Mouse (Mus musculus): Measurements from ENCODE around the gene Slc29a2.

The Slc29a2 gene

GRCm38 (mm10) chr19:5016782-5017181 is 6.9 kb upstream of the Slc29a2 start:
- Histone ChIP-seq H3K27me3 (ENCODE audit: insufficient read depth, low read length) (no peaks in the 10 kb centered on the region), H3K4me1 (replicated peaks; ENCODE audit: low read depth, low read length) (peaks cover 65% of the 10 kb centered on the region)

GRCm38 (mm10) chr19:5017611-5018010 is 6.0 kb upstream of the Slc29a2 start:
- Histone ChIP-seq H3K36me3 (ENCODE audit: insufficient read depth, low read length) (no peaks in the 10 kb centered on the region), H3K4me3 (replicated peaks; ENCODE audit: low read length) (no peak overlapping the region), H3K9me3 (ENCODE audit: low read length) (no peaks in the 10 kb centered on the region), H3K4me1 (replicated peaks; ENCODE audit: low read depth, low read length) (peaks cover 66% of the 10 kb centered on the region), H3K27me3 (ENCODE audit: insufficient read depth, low read length) (no peaks in the 10 kb centered on the region; the same call in 1 of the 2 replicates)
- TF ChIP-seq POU5F1 (IDR thresholded peaks at IDR 0.05; ENCODE audit: borderline replicate concordance, low read length) (no peak), NANOG (IDR thresholded peaks at IDR 0.05; ENCODE audit: borderline replicate concordance, low read length) (no peak), CTCF (conservative IDR thresholded peaks at IDR 0.05; ENCODE audit: low read length) (no peak)

More at GRCm38 (mm10) chr19:5016782-5017181, 6.9 kb upstream of the Slc29a2 start:
- TF ChIP-seq CTCF (conservative IDR thresholded peaks at IDR 0.05; ENCODE audit: low read length), result peak; percentile 68
- no peak for TF ChIP-seq NANOG (IDR thresholded peaks at IDR 0.05; ENCODE audit: borderline replicate concordance, low read length)
- Histone ChIP-seq H3K4me3 (replicated peaks; ENCODE audit: low read length) (peak overlapping the region; percentile 53), H3K9me3 (ENCODE audit: low read length) (no peaks in the 10 kb centered on the region), H3K36me3 (ENCODE audit: insufficient read depth, low read length) (no peaks in the 10 kb centered on the region)

- TF ChIP-seq POU5F1 (IDR thresholded peaks at IDR 0.05; ENCODE audit: borderline replicate concordance, low read length) (no peak), CTCF (conservative IDR thresholded peaks at IDR 0.05; ENCODE audit: low read length) (no peak), NANOG (IDR thresholded peaks at IDR 0.05; ENCODE audit: borderline replicate concordance, low read length) (no peak)
- H3K36me3 ChIP-seq (ENCODE audit: insufficient read depth, low read length), result no peaks in the 10 kb centered on the region
- H3K27me3 ChIP-seq (ENCODE audit: insufficient read depth, low read length), result no peaks in the 10 kb centered on the region; the same call in 1 of the 2 replicates
Observed at GRCm38 (mm10) chr19:5018191-5018590, 5.5 kb upstream of the Slc29a2 start.

GRCm38 (mm10) chr19:5021416-5021815 is 2.2 kb upstream of the Slc29a2 start:
- Histone ChIP-seq H3K27me3 (ENCODE audit: insufficient read depth, low read length) (no peaks in the 10 kb centered on the region; the same call in 1 of the 2 replicates), H3K4me1 (replicated peaks; ENCODE audit: low read depth, low read length) (peaks cover 55% of the 10 kb centered on the region), H3K4me3 (replicated peaks; ENCODE audit: low read length) (no peak overlapping the region), H3K36me3 (ENCODE audit: insufficient read depth, low read length) (peaks cover 12% of the 10 kb centered on the region), H3K9me3 (ENCODE audit: low read length) (no peaks in the 10 kb centered on the region)
- no peak for TF ChIP-seq POU5F1 (IDR thresholded peaks at IDR 0.05; ENCODE audit: borderline replicate concordance, low read length)
- TF ChIP-seq CTCF (conservative IDR thresholded peaks at IDR 0.05; ENCODE audit: low read length), result no peak
- TF ChIP-seq NANOG (IDR thresholded peaks at IDR 0.05; ENCODE audit: borderline replicate concordance, low read length), result no peak

More at GRCm38 (mm10) chr19:5018191-5018590, 5.5 kb upstream of the Slc29a2 start:
- Histone ChIP-seq H3K4me1 (replicated peaks; ENCODE audit: low read depth, low read length) (peaks cover 66% of the 10 kb centered on the region), H3K9me3 (ENCODE audit: low read length) (no peaks in the 10 kb centered on the region), H3K4me3 (replicated peaks; ENCODE audit: low read length) (peak overlapping the region; percentile 61; the same call in 1 of the 2 replicates)

GRCm38 (mm10) chr19:5026111-5026510 is 2.5 kb downstream of the Slc29a2 start:
- peaks cover 28% of the 10 kb centered on the region for H3K4me1 ChIP-seq (replicated peaks; ENCODE audit: low read depth, low read length)
- no peaks in the 10 kb centered on the region; the same call in 1 of the 2 replicates for H3K27me3 ChIP-seq (ENCODE audit: insufficient read depth, low read length)
- H3K9me3 ChIP-seq (ENCODE audit: low read length), result no peaks in the 10 kb centered on the region
- H3K36me3 ChIP-seq (ENCODE audit: insufficient read depth, low read length), result peaks cover 59% of the 10 kb centered on the region
- no peak overlapping the region for H3K4me3 ChIP-seq (replicated peaks; ENCODE audit: low read length)
- no peak for TF ChIP-seq POU5F1 (IDR thresholded peaks at IDR 0.05; ENCODE audit: borderline replicate concordance, low read length)
- no peak for TF ChIP-seq NANOG (IDR thresholded peaks at IDR 0.05; ENCODE audit: borderline replicate concordance, low read length)
- TF ChIP-seq CTCF (conservative IDR thresholded peaks at IDR 0.05; ENCODE audit: low read length), result no peak

- H3K36me3 ChIP-seq (ENCODE audit: insufficient read depth, low read length), result peaks cover 45% of the 10 kb centered on the region
- peaks cover 14% of the 10 kb centered on the region for H3K27me3 ChIP-seq (ENCODE audit: insufficient read depth, low read length)
- H3K9me3 ChIP-seq (ENCODE audit: low read length), result no peaks in the 10 kb centered on the region
- TF ChIP-seq CTCF (conservative IDR thresholded peaks at IDR 0.05; ENCODE audit: low read length), result no peak
- H3K4me3 ChIP-seq (replicated peaks; ENCODE audit: low read length), result no peak overlapping the region
- peaks cover 28% of the 10 kb centered on the region for H3K4me1 ChIP-seq (replicated peaks; ENCODE audit: low read depth, low read length)
Observed at GRCm38 (mm10) chr19:5032686-5033085, 9.0 kb downstream of the Slc29a2 start.

GRCm38 (mm10) chr19:5036577-5036976 is 12.9 kb downstream of the Slc29a2 start:
- Histone ChIP-seq H3K9me3 (ENCODE audit: low read length) (no peaks in the 10 kb centered on the region), H3K4me3 (replicated peaks; ENCODE audit: low read length) (no peak overlapping the region), H3K36me3 (ENCODE audit: insufficient read depth, low read length) (peaks cover 6% of the 10 kb centered on the region), H3K4me1 (replicated peaks; ENCODE audit: low read depth, low read length) (peaks cover 54% of the 10 kb centered on the region), H3K27me3 (ENCODE audit: insufficient read depth, low read length) (peaks cover 31% of the 10 kb centered on the region)
- no peak for TF ChIP-seq POU5F1 (IDR thresholded peaks at IDR 0.05; ENCODE audit: borderline replicate concordance, low read length)
- TF ChIP-seq CTCF (conservative IDR thresholded peaks at IDR 0.05; ENCODE audit: low read length), result no peak
- TF ChIP-seq NANOG (IDR thresholded peaks at IDR 0.05; ENCODE audit: borderline replicate concordance, low read length), result no peak

GRCm38 (mm10) chr19:5037678-5038571 is 14.3 kb downstream of the Slc29a2 start:
- Histone ChIP-seq H3K4me3 (replicated peaks; ENCODE audit: low read length) (peak overlapping the region; percentile 88), H3K27me3 (ENCODE audit: insufficient read depth, low read length) (peaks cover 31% of the 10 kb centered on the region), H3K4me1 (replicated peaks; ENCODE audit: low read depth, low read length) (peaks cover 56% of the 10 kb centered on the region), H3K9me3 (ENCODE audit: low read length) (no peaks in the 10 kb centered on the region), H3K36me3 (ENCODE audit: insufficient read depth, low read length) (peaks cover 6% of the 10 kb centered on the region)
- no peak for TF ChIP-seq POU5F1 (IDR thresholded peaks at IDR 0.05; ENCODE audit: borderline replicate concordance, low read length)
- no peak for TF ChIP-seq CTCF (conservative IDR thresholded peaks at IDR 0.05; ENCODE audit: low read length)
- TF ChIP-seq NANOG (IDR thresholded peaks at IDR 0.05; ENCODE audit: borderline replicate concordance, low read length), result peak; percentile 67; the same call in 1 of the 2 replicates
